Mouse (Mus musculus) liver, postnatal 0 days (tissue): Measurements from ENCODE around the gene Plcd3.
A peak's percentile ranks its signal among the peaks of the same experiment; 100 is the strongest.

ENCODE experiments used
- CTCF ChIP-seq: sonication (generic); IDR thresholded peaks from 2 replicates; pipeline ENCODE4 v1.5.1; 2016; ENCODE audit warnings: antibody characterized with exemption, low read depth
- EP300 ChIP-seq: IDR thresholded peaks from 2 replicates; pipeline ENCODE4 v1.6.1; 2016; ENCODE audit warnings: antibody characterized with exemption, low read depth, mild to moderate bottlenecking

GRCm38 (mm10) chr11:103115163-103116007 is 13.9 kb upstream of the Plcd3 start:
- TF ChIP-seq CTCF (no peak), EP300 (peak; percentile 89)
